Mouse (Mus musculus) right cerebral cortex, postnatal 36 days (tissue): ENCODE results near the gene Dnm3.

Source experiments
- DNase-seq, 2 experiments: peaks; one replicate each; pipeline ENCODE4 v3.0.0; 2022; ENCODE audit warnings: low spot score in 2 of 2, mixed read lengths in 1 of 2

Dnm3 gene

GRCm38 (mm10) chr1:161955846-161956245, 522.0 kb downstream of the Dnm3 start:
- DNase-seq, result no peak

GRCm38 (mm10) chr1:161952599-161952998, 525.2 kb downstream of the Dnm3 start:
- no peak for DNase-seq

- DNase-seq, result no peak
Measured at GRCm38 (mm10) chr1:161951009-161951779, 526.6 kb downstream of the Dnm3 start.

GRCm38 (mm10) chr1:161942082-161942481, 535.8 kb downstream of the Dnm3 start:
- no peak for DNase-seq
